Mouse (Mus musculus): ENCODE results near the gene Dnajb12. TPM values are rescaled to one million over a fixed set of nuclear protein-coding genes. Genes with fewer than 3 reads are reported as not detected.

Dnajb12 gene
- polyA plus RNA-seq, 1 experiment = 32.7 TPM

GRCm38 (mm10) chr10:59848079-59848877 lies 31.1 kb upstream of the Dnajb12 start:
- Histone ChIP-seq H3K27ac (ENCODE audit: insufficient read depth, low read depth, low read length) (no peak overlapping the region), H3K4me3 (ENCODE audit: insufficient read depth, low read length) (no peak overlapping the region), H3K4me1 (ENCODE audit: control insufficient read depth, insufficient read depth, low read length) (peaks cover 15% of the 10 kb centered on the region)
- no peak for TF ChIP-seq POLR2A (IDR thresholded peaks at IDR 0.05; ENCODE audit: borderline replicate concordance, low read depth, low read length)
- TF ChIP-seq CTCF (IDR thresholded peaks at IDR 0.05; ENCODE audit: low read depth, low read length) = no peak

GRCm38 (mm10) chr10:59848953-59849352 lies 30.4 kb upstream of the Dnajb12 start:
- Histone ChIP-seq H3K4me3 (ENCODE audit: insufficient read depth, low read length) (no peak overlapping the region), H3K27ac (ENCODE audit: insufficient read depth, low read depth, low read length) (no peak overlapping the region), H3K4me1 (ENCODE audit: control insufficient read depth, insufficient read depth, low read length) (peaks cover 13% of the 10 kb centered on the region)
- TF ChIP-seq POLR2A (IDR thresholded peaks at IDR 0.05; ENCODE audit: borderline replicate concordance, low read depth, low read length) = no peak
- TF ChIP-seq CTCF (IDR thresholded peaks at IDR 0.05; ENCODE audit: low read depth, low read length) = no peak

- TF ChIP-seq POLR2A (IDR thresholded peaks at IDR 0.05; ENCODE audit: borderline replicate concordance, low read depth, low read length) (no peak), CTCF (IDR thresholded peaks at IDR 0.05; ENCODE audit: low read depth, low read length) (no peak)
- Histone ChIP-seq H3K27ac (ENCODE audit: insufficient read depth, low read depth, low read length) (no peak overlapping the region), H3K4me3 (ENCODE audit: insufficient read depth, low read length) (no peak overlapping the region), H3K4me1 (ENCODE audit: control insufficient read depth, insufficient read depth, low read length) (peaks cover 9% of the 10 kb centered on the region)
Observed at GRCm38 (mm10) chr10:59849371-59849770, 30.0 kb upstream of the Dnajb12 start.

- no peak overlapping the region for H3K27ac ChIP-seq (ENCODE audit: insufficient read depth, low read depth, low read length)
- no peak overlapping the region for H3K4me3 ChIP-seq (ENCODE audit: insufficient read depth, low read length)
- TF ChIP-seq POLR2A (IDR thresholded peaks at IDR 0.05; ENCODE audit: borderline replicate concordance, low read depth, low read length) (no peak), CTCF (IDR thresholded peaks at IDR 0.05; ENCODE audit: low read depth, low read length) (no peak)
- H3K4me1 ChIP-seq (ENCODE audit: control insufficient read depth, insufficient read depth, low read length) = peaks cover 3% of the 10 kb centered on the region; the same call in 1 of the 2 replicates
Observed at GRCm38 (mm10) chr10:59857157-59857556, 22.2 kb upstream of the Dnajb12 start.

GRCm38 (mm10) chr10:59860684-59861083 lies 18.7 kb upstream of the Dnajb12 start:
- peaks cover 3% of the 10 kb centered on the region; the same call in 1 of the 2 replicates for H3K4me1 ChIP-seq (ENCODE audit: control insufficient read depth, insufficient read depth, low read length)
- TF ChIP-seq POLR2A (IDR thresholded peaks at IDR 0.05; ENCODE audit: borderline replicate concordance, low read depth, low read length) (no peak), CTCF (IDR thresholded peaks at IDR 0.05; ENCODE audit: low read depth, low read length) (no peak)
- no peak overlapping the region for H3K4me3 ChIP-seq (ENCODE audit: insufficient read depth, low read length)
- H3K27ac ChIP-seq (ENCODE audit: insufficient read depth, low read depth, low read length) = no peak overlapping the region

- peaks cover 3% of the 10 kb centered on the region; the same call in 1 of the 2 replicates for H3K4me1 ChIP-seq (ENCODE audit: control insufficient read depth, insufficient read depth, low read length)
- no peak overlapping the region for H3K27ac ChIP-seq (ENCODE audit: insufficient read depth, low read depth, low read length)
- no peak overlapping the region for H3K4me3 ChIP-seq (ENCODE audit: insufficient read depth, low read length)
- TF ChIP-seq POLR2A (IDR thresholded peaks at IDR 0.05; ENCODE audit: borderline replicate concordance, low read depth, low read length) (no peak), CTCF (IDR thresholded peaks at IDR 0.05; ENCODE audit: low read depth, low read length) (no peak)
Observed at GRCm38 (mm10) chr10:59861201-59861600, 18.2 kb upstream of the Dnajb12 start.

- H3K4me1 ChIP-seq (ENCODE audit: control insufficient read depth, insufficient read depth, low read length) = peaks cover 3% of the 10 kb centered on the region; the same call in 1 of the 2 replicates
- no peak overlapping the region for H3K27ac ChIP-seq (ENCODE audit: insufficient read depth, low read depth, low read length)
- TF ChIP-seq CTCF (IDR thresholded peaks at IDR 0.05; ENCODE audit: low read depth, low read length) (no peak), POLR2A (IDR thresholded peaks at IDR 0.05; ENCODE audit: borderline replicate concordance, low read depth, low read length) (no peak)
- no peak overlapping the region for H3K4me3 ChIP-seq (ENCODE audit: insufficient read depth, low read length)
Observed at GRCm38 (mm10) chr10:59862816-59863440, 16.4 kb upstream of the Dnajb12 start.

- H3K4me3 ChIP-seq (ENCODE audit: insufficient read depth, low read length) = no peak overlapping the region
- TF ChIP-seq POLR2A (IDR thresholded peaks at IDR 0.05; ENCODE audit: borderline replicate concordance, low read depth, low read length) (no peak), CTCF (IDR thresholded peaks at IDR 0.05; ENCODE audit: low read depth, low read length) (no peak)
- H3K27ac ChIP-seq (ENCODE audit: insufficient read depth, low read depth, low read length) = no peak overlapping the region
- H3K4me1 ChIP-seq (ENCODE audit: control insufficient read depth, insufficient read depth, low read length) = peaks cover 3% of the 10 kb centered on the region; the same call in 1 of the 2 replicates
Observed at GRCm38 (mm10) chr10:59863620-59864019, 15.7 kb upstream of the Dnajb12 start.

- peaks cover 3% of the 10 kb centered on the region; the same call in 1 of the 2 replicates for H3K4me1 ChIP-seq (ENCODE audit: control insufficient read depth, insufficient read depth, low read length)
- no peak overlapping the region for H3K4me3 ChIP-seq (ENCODE audit: insufficient read depth, low read length)
- TF ChIP-seq CTCF (IDR thresholded peaks at IDR 0.05; ENCODE audit: low read depth, low read length) (no peak), POLR2A (IDR thresholded peaks at IDR 0.05; ENCODE audit: borderline replicate concordance, low read depth, low read length) (no peak)
- H3K27ac ChIP-seq (ENCODE audit: insufficient read depth, low read depth, low read length) = no peak overlapping the region
Observed at GRCm38 (mm10) chr10:59864232-59864875, 15.0 kb upstream of the Dnajb12 start.
